Mouse (Mus musculus) liver, postnatal 0 days (tissue): Measurements from ENCODE around the gene Pawr. TPM values are rescaled to one million over a fixed set of nuclear protein-coding genes. Genes with fewer than 3 reads are reported as not detected.

ENCODE experiments used
- ATAC-seq: fragments of 200-750 bp; cut with Nextera tagmentation; 2 replicates; pipeline ENCODE4 v1.8.0; 2017; ENCODE audit warnings: mild to moderate bottlenecking, moderate library complexity
- DNase-seq: peaks from one replicate; pipeline ENCODE4 v3.0.0-alpha.2; 2016
- H3K27ac ChIP-seq: fragments of 300-500 bp; sonication (generic); 2 replicates; pipeline ENCODE4 v1.5.1; 2014; ENCODE audit warnings: antibody characterized with exemption, moderate library complexity, mild to moderate bottlenecking, low read depth
- H3K27me3 ChIP-seq: fragments of 300-500 bp; sonication (generic); 2 replicates; pipeline ENCODE4 v1.6.1; 2014; ENCODE audit warnings: low read length, control low read depth, mixed read lengths; ENCODE audit not compliant: insufficient read depth
- H3K36me3 ChIP-seq: fragments of 300-500 bp; sonication (generic); replicated peaks from 2 replicates; pipeline ENCODE4 v1.6.1; 2014; ENCODE audit warnings: mild to moderate bottlenecking, control low read depth, low read length, moderate library complexity, mixed read lengths; ENCODE audit not compliant: insufficient read depth
- H3K4me1 ChIP-seq: fragments of 300-500 bp; sonication (generic); 2 replicates; pipeline ENCODE4 v1.6.1; 2014; ENCODE audit warnings: antibody characterized with exemption, mild to moderate bottlenecking, control low read depth; ENCODE audit not compliant: insufficient read depth
- H3K4me2 ChIP-seq: fragments of 300-500 bp; sonication (generic); 2 replicates; pipeline ENCODE4 v1.6.1; 2014; ENCODE audit warnings: low read depth, mild to moderate bottlenecking, low read length, moderate library complexity, mixed read lengths
- H3K4me3 ChIP-seq: fragments of 300-500 bp; sonication (generic); 2 replicates; pipeline ENCODE4 v1.5.1; 2014; ENCODE audit warnings: low read depth, low read length
- H3K9ac ChIP-seq: fragments of 300-500 bp; sonication (generic); replicated peaks from 2 replicates; pipeline ENCODE4 v1.6.1; 2014; ENCODE audit warnings: mild to moderate bottlenecking, moderate library complexity
- H3K9me3 ChIP-seq: fragments of 300-500 bp; sonication (generic); 2 replicates; pipeline ENCODE4 v1.6.1; 2016; ENCODE audit warnings: mild to moderate bottlenecking, control low read depth, low read length, mixed read lengths
- CTCF ChIP-seq: sonication (generic); IDR thresholded peaks from 2 replicates; pipeline ENCODE4 v1.5.1; 2016; ENCODE audit warnings: antibody characterized with exemption, low read depth
- EP300 ChIP-seq: IDR thresholded peaks from 2 replicates; pipeline ENCODE4 v1.6.1; 2016; ENCODE audit warnings: antibody characterized with exemption, low read depth, mild to moderate bottlenecking
- WGBS: fragments of 180-500 bp; shearing (Covaris S2); extraction: QIAGEN DNeasy Blood & Tissue Kit; methylation state at CpG from one replicate; pipeline ENCODE4 v1.1.7; 2014; ENCODE audit not compliant: insufficient replicate concordance; 5-methylcytosine and 5-hydroxymethylcytosine counted together
- polyA plus RNA-seq: library from polyadenylated mRNA; unstranded; fragments of >200 nt; fragmentation: Nextera tagmentation; extraction: Ambion mirVana; gene quantifications from 2 replicates; pipeline ENCODE4 v1.2.1, GENCODE M21; 2015

Gene Pawr
- polyA plus RNA-seq, 1 experiment from 2014 or later: 3.5 TPM

GRCm38 (mm10) chr10:108366251-108366650 is 34.3 kb downstream of the Pawr start:
- no peak for DNase-seq
- Histone ChIP-seq H3K36me3 (no peaks in the 10 kb centered on the region), H3K4me2 (no peak overlapping the region), H3K4me1 (peaks cover 8% of the 10 kb centered on the region; the same call in 1 of the 2 replicates), H3K27ac (no peak overlapping the region), H3K27me3 (no peaks in the 10 kb centered on the region), H3K4me3 (no peak overlapping the region), H3K9ac (no peak overlapping the region), H3K9me3 (peaks cover 5% of the 10 kb centered on the region; the same call in 1 of the 2 replicates)
- no peak for TF ChIP-seq CTCF
- TF ChIP-seq EP300: no peak
- ATAC-seq: no peak
- WGBS: 89% methylated on average over 5 of the region's 5 CpGs

GRCm38 (mm10) chr10:108368358-108368757 is 36.4 kb downstream of the Pawr start:
- TF ChIP-seq EP300 (no peak), CTCF (no peak)

GRCm38 (mm10) chr10:108372258-108372657 is 40.3 kb downstream of the Pawr start:
- Histone ChIP-seq H3K4me3 (no peak overlapping the region), H3K4me1 (peaks cover 6% of the 10 kb centered on the region; the same call in 1 of the 2 replicates), H3K27ac (no peak overlapping the region), H3K27me3 (no peaks in the 10 kb centered on the region), H3K36me3 (0 out of 2 replicates have a peak, but pooled peaks cover 3% of the 10 kb centered on the region), H3K4me2 (no peak overlapping the region), H3K9me3 (no peaks in the 10 kb centered on the region), H3K9ac (no peak overlapping the region)
- 83% methylated on average over 7 of the region's 7 CpGs for WGBS
- DNase-seq: no peak
- TF ChIP-seq CTCF (no peak), EP300 (no peak)
- no peak for ATAC-seq

More at GRCm38 (mm10) chr10:108368358-108368757, 36.4 kb downstream of the Pawr start:
- no peak overlapping the region for H3K27ac ChIP-seq
- no peak overlapping the region for H3K4me2 ChIP-seq
- no peak overlapping the region for H3K4me3 ChIP-seq
- peak; percentile 76 for ATAC-seq
- no peaks in the 10 kb centered on the region for H3K27me3 ChIP-seq
- H3K36me3 ChIP-seq: no peaks in the 10 kb centered on the region
- H3K9ac ChIP-seq: no peak overlapping the region
- 72% methylated on average over 6 of the region's 6 CpGs for WGBS
- DNase-seq: peak; percentile 26
- peaks cover 5% of the 10 kb centered on the region; the same call in 1 of the 2 replicates for H3K9me3 ChIP-seq
- peaks cover 6% of the 10 kb centered on the region; the same call in 1 of the 2 replicates for H3K4me1 ChIP-seq

- Histone ChIP-seq H3K9me3 (no peaks in the 10 kb centered on the region), H3K4me3 (no peak overlapping the region), H3K4me2 (no peak overlapping the region), H3K27me3 (no peaks in the 10 kb centered on the region), H3K9ac (no peak overlapping the region), H3K4me1 (peaks cover 6% of the 10 kb centered on the region; the same call in 1 of the 2 replicates), H3K27ac (no peak overlapping the region), H3K36me3 (0 out of 2 replicates have a peak, but pooled peaks cover 3% of the 10 kb centered on the region)
- ATAC-seq (no peak), DNase-seq (no peak)
- 77% methylated on average over 5 of the region's 5 CpGs for WGBS
- TF ChIP-seq EP300 (no peak), CTCF (no peak)
Observed at GRCm38 (mm10) chr10:108372858-108373257, 40.9 kb downstream of the Pawr start.

GRCm38 (mm10) chr10:108375796-108376195 is 43.9 kb downstream of the Pawr start:
- Histone ChIP-seq H3K36me3 (0 out of 2 replicates have a peak, but pooled peaks cover 3% of the 10 kb centered on the region), H3K27me3 (no peaks in the 10 kb centered on the region), H3K9ac (no peak overlapping the region), H3K9me3 (no peaks in the 10 kb centered on the region), H3K4me1 (no peaks in the 10 kb centered on the region), H3K4me3 (no peak overlapping the region), H3K27ac (no peak overlapping the region), H3K4me2 (no peak overlapping the region)
- no peak for ATAC-seq
- 87% methylated on average over 8 of the region's 8 CpGs for WGBS
- DNase-seq: no peak
- TF ChIP-seq CTCF (no peak), EP300 (no peak)

- H3K36me3 ChIP-seq: 0 out of 2 replicates have a peak, but pooled peaks cover 3% of the 10 kb centered on the region
- H3K4me1 ChIP-seq: no peaks in the 10 kb centered on the region
- no peaks in the 10 kb centered on the region for H3K27me3 ChIP-seq
- H3K4me2 ChIP-seq: no peak overlapping the region
- WGBS: 71% methylated on average over 4 of the region's 4 CpGs
- no peaks in the 10 kb centered on the region for H3K9me3 ChIP-seq
- no peak for ATAC-seq
- no peak overlapping the region for H3K27ac ChIP-seq
- TF ChIP-seq EP300 (no peak), CTCF (no peak)
- DNase-seq: no peak
- H3K9ac ChIP-seq: no peak overlapping the region
- no peak overlapping the region for H3K4me3 ChIP-seq
Observed at GRCm38 (mm10) chr10:108376366-108376765, 44.4 kb downstream of the Pawr start.

- DNase-seq (no peak), ATAC-seq (no peak)
- Histone ChIP-seq H3K4me3 (no peak overlapping the region), H3K4me1 (no peaks in the 10 kb centered on the region), H3K36me3 (0 out of 2 replicates have a peak, but pooled peaks cover 3% of the 10 kb centered on the region), H3K4me2 (no peak overlapping the region), H3K27ac (no peak overlapping the region), H3K27me3 (no peaks in the 10 kb centered on the region), H3K9me3 (no peaks in the 10 kb centered on the region), H3K9ac (no peak overlapping the region)
- 70% methylated on average over 7 of the region's 7 CpGs for WGBS
- TF ChIP-seq EP300 (no peak), CTCF (no peak)
Observed at GRCm38 (mm10) chr10:108377369-108377768, 45.4 kb downstream of the Pawr start.
